Mouse (Mus musculus): ENCODE measurements around the gene Slitrk2.

GRCm38 (mm10) chrX:66648911-66649620 is at the start of gene Slitrk2:
- TF ChIP-seq EP300 (IDR thresholded peaks at IDR 0.05; ENCODE audit: low read length) (no peak), MAX (IDR thresholded peaks at IDR 0.05; ENCODE audit: low read length) (no peak)

Data from CH12.LX (cell line).